Mouse (Mus musculus) small intestine, adult 2 months (tissue): Measurements from ENCODE around the gene Ddah1.

Experiments used
- CTCF ChIP-seq: fragments of 200-500 bp; IDR thresholded peaks from 2 replicates; pipeline ENCODE4 v1.5.1; 2012; ENCODE audit warnings: low read depth, mild to moderate bottlenecking, control low read depth, inconsistent platforms, low read length, moderate library complexity, mixed read lengths; ENCODE audit not compliant: insufficient replicate concordance, insufficient read length; ENCODE audit errors: extremely low read depth
- POLR2A ChIP-seq: fragments of 200-500 bp; IDR thresholded peaks from 2 replicates; pipeline ENCODE4 v1.6.1; 2012; ENCODE audit warnings: low read depth, mild to moderate bottlenecking, control low read depth, inconsistent platforms, low read length, moderate library complexity

- no peak for TF ChIP-seq CTCF
- TF ChIP-seq POLR2A: no peak
Observed at GRCm38 (mm10) chr3:145885851-145886464, 127.5 kb downstream of the Ddah1 start.
